Mouse (Mus musculus): ENCODE results near the gene Gaa.
A peak's percentile ranks its signal among the peaks of the same experiment; 100 is the strongest.

- TF ChIP-seq EP300 (IDR thresholded peaks at IDR 0.05; ENCODE audit: low read depth), result no peak
- TF ChIP-seq CTCF (IDR thresholded peaks at IDR 0.05; ENCODE audit: low read depth), result 0 out of 2 replicates have a peak, but pooled peaks have one; percentile 2
Observed at GRCm38 (mm10) chr11:119325068-119325467, 57.4 kb downstream of the Gaa start.
